Mouse (Mus musculus) cerebellum, adult 2 months (tissue): ENCODE data around the gene Cd160. TPM values are rescaled to one million over a fixed set of nuclear protein-coding genes. Genes with fewer than 3 reads are reported as not detected.

Source experiments
- DNase-seq, 2 experiments: peaks; one replicate each; pipeline ENCODE4 v3.0.0; 2021
- H3K27ac ChIP-seq: fragments of 200-500 bp; 2 replicates; pipeline ENCODE4 v1.5.1; 2012; ENCODE audit warnings: low read length, control low read depth, inconsistent platforms; ENCODE audit not compliant: insufficient read depth
- H3K27me3 ChIP-seq: fragments of 200-500 bp; 2 replicates; pipeline ENCODE4 v1.6.1; 2012; ENCODE audit warnings: inconsistent platforms, mild to moderate bottlenecking, low read length, moderate library complexity; ENCODE audit not compliant: control insufficient read depth, insufficient read depth
- H3K4me1 ChIP-seq: fragments of 200-500 bp; 2 replicates; pipeline ENCODE4 v1.6.1; 2011; ENCODE audit warnings: low read length; ENCODE audit not compliant: control insufficient read depth, insufficient read depth
- H3K4me3 ChIP-seq: fragments of 200-500 bp; replicated peaks from 2 replicates; pipeline ENCODE3; 2011; ENCODE audit warnings: mild to moderate bottlenecking, low read depth, low read length, control low read depth; ENCODE audit not compliant: insufficient read depth
- CTCF ChIP-seq: fragments of 200-500 bp; IDR thresholded peaks from 2 replicates; pipeline ENCODE4 v1.5.1; 2011; ENCODE audit warnings: low read depth, mild to moderate bottlenecking, control low read depth, low read length, moderate library complexity, borderline replicate concordance; ENCODE audit not compliant: insufficient read depth
- POLR2A ChIP-seq: fragments of 200-500 bp; IDR thresholded peaks from 2 replicates; pipeline ENCODE4 v1.6.1; 2011; ENCODE audit warnings: low read length, control low read depth, borderline replicate concordance; ENCODE audit not compliant: insufficient read depth
- WGBS: fragments of 180-500 bp; shearing (Covaris S2); methylation state at CpG from one replicate; pipeline ENCODE4 v1.1.7; 2018; 5-methylcytosine and 5-hydroxymethylcytosine counted together
- polyA plus RNA-seq: library from polyadenylated mRNA; depleted of rRNA; stranded (reverse); fragments of >200 nt; gene quantifications from 2 replicates; pipeline ENCODE4 v1.2.3, GENCODE M21; 2012

Gene Cd160
- polyA plus RNA-seq, 1 experiment = not detected

DNA sequence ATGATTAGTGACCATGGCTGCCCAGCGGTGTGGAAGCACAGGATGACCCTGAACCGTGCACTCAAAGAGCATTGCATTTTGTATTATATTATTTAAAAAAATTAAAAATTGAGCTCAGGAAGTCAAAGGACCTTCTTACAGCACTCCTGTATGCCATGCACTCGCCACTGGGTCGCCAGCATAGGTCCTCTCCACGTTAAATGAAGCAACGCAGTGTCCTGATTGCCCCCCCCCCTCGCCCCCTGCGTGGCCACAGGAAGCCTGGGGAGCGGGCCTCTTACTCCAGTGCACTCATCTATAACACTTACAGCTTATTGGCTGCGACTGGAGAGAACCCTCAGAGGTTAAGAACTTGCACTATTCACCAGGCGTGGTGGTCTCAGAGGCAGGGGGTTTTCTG is 3.9 kb downstream of the Cd160 start:
- no peaks in the 10 kb centered on the region for H3K4me1 ChIP-seq
- TF ChIP-seq POLR2A (no peak), CTCF (no peak)
- no peak for DNase-seq
- H3K27ac ChIP-seq = no peak overlapping the region
- no peak overlapping the region for H3K4me3 ChIP-seq
- WGBS = 36% methylated on average over 11 of the region's 11 CpGs
- H3K27me3 ChIP-seq = no peaks in the 10 kb centered on the region

DNA sequence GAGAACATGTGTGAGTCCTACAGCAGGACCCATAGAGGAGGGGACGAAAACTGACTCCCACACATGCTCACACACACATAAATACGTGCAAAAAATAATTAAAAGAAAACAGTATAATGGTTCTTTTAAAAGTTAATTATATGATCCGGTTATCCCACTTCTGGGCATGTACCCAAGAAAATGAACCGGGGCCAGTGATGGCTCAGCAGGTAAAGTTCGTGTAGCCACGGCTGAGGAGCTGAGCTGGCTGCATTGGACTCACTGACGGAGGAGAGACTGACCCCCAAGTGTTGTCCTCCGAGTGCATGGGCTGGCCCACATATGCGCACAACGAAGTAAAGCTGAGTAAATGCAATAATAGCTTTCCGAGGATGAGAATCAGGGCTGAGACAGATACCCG is 4.5 kb downstream of the Cd160 start:
- H3K27me3 ChIP-seq = no peaks in the 10 kb centered on the region
- DNase-seq = no peak
- 47% methylated on average over 12 of the region's 12 CpGs for WGBS
- no peak overlapping the region for H3K4me3 ChIP-seq
- TF ChIP-seq CTCF (no peak), POLR2A (no peak)
- H3K27ac ChIP-seq = no peak overlapping the region
- H3K4me1 ChIP-seq = no peaks in the 10 kb centered on the region

DNA sequence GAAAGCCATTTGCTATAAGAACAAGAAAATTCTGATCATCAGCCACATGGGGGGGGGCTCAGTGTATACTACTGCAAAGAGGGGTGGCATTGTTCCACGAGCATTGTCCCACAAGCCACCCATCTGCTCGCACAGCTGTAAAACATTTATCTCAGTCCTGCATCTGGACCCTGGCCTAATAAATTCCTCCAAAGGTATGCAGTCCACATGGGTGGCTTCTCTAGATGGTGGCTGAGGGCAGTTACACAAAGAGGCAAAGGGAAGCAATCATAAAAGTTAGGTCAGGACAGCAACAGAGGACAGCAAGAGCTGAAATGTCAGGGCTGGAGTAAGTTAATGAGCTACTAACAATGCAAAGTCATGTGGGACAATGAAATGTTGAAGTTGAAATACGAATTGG is 5.5 kb downstream of the Cd160 start:
- Histone ChIP-seq H3K4me1 (no peaks in the 10 kb centered on the region), H3K27ac (no peak overlapping the region), H3K4me3 (no peak overlapping the region), H3K27me3 (no peaks in the 10 kb centered on the region)
- TF ChIP-seq POLR2A = no peak
- TF ChIP-seq CTCF = no peak
- no peak for DNase-seq
- WGBS = 60% methylated on average over 3 of the region's 3 CpGs

DNA sequence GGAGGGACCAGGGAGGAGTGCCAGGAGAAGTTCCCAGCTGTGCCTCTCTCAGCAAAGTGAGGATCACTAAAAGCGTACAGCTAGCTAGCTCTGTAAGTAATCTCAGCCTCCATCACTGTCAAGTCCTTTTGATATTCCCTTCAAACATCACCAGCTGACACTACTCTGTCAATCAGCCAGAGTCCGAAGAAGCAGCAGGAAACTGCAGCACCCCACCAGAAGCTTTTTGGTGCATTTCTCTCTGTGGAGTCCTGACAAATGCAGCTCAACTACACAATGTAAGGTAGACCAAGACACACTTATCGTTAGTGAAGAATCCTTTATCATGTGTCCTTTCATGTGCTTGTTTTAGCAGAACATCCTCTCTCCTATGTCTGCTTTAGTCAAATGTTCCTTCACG is 7.6 kb downstream of the Cd160 start:
- DNase-seq = no peak
- WGBS = 82% methylated on average over 4 of the region's 4 CpGs
- H3K27ac ChIP-seq = no peak overlapping the region
- H3K4me3 ChIP-seq = no peak overlapping the region
- H3K27me3 ChIP-seq = no peaks in the 10 kb centered on the region
- no peaks in the 10 kb centered on the region for H3K4me1 ChIP-seq
- TF ChIP-seq POLR2A (no peak), CTCF (no peak)

DNA sequence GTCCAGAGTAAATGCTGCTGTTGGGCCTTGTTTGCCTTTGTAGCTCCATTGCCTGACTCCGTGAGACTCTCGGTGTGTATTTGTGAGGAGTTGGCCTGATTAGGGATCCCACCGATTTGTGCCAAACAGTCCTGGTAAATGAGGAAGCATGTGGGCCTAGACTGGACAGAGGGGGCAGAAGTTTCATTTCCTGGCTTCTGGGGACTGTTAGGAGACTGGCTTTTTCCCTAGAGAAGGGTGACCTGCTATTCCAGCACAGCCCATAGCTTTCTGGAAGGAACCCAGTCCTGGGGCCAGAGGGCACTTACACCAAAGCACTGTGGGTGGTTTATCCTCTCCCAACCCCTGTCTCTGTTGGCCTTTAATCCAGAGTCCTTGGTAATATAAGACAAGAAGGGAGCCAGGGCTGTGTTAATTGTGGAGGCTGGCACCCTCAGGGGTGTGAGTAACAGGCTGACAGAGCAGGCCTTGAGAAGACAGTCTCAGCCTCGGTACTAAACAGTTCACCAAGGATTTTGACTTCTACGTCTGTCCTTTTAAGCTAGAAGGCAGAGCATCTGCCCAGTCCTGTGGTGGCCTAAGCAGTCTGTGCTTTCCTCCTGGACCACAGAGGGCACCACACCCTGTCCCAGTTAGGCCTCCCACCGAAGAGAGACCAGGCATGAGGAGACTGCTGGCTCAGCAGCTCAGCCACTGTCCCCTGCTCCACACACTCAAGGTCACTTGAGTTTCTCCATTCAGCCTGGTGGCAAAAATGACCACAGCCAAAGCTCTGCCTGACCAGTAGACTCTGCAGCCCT is 8.8 kb downstream of the Cd160 start:
- H3K27ac ChIP-seq = no peak overlapping the region
- TF ChIP-seq POLR2A (no peak), CTCF (no peak)
- H3K4me1 ChIP-seq = no peaks in the 10 kb centered on the region
- no peaks in the 10 kb centered on the region for H3K27me3 ChIP-seq
- WGBS = 75% methylated on average over 6 of the region's 6 CpGs
- H3K4me3 ChIP-seq = no peak overlapping the region
- DNase-seq = no peak

DNA sequence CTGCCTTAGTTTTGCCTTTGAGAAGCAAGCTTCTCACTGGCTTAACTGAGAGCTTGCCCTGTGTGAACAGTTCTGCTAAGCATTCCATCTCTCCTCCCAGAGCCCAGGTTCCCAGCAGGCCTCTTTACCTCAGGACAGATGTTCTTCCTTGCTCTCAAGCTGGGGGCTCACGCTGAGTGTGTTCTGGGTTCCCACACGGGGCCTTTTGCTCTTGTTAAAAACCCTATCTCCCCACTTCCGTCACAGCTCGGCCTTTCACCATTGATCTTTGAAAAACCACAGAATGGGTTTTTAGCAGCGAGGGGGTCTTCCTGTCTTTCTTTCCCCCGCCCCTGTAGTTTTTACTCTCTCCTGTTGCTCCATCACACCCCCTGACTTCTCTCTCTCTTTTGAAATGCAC is 14.8 kb downstream of the Cd160 start:
- no peaks in the 10 kb centered on the region for H3K4me1 ChIP-seq
- TF ChIP-seq POLR2A (no peak), CTCF (no peak)
- H3K27me3 ChIP-seq = no peaks in the 10 kb centered on the region
- no peak for DNase-seq
- 69% methylated on average over 6 of the region's 6 CpGs for WGBS
- H3K4me3 ChIP-seq = no peak overlapping the region
- no peak overlapping the region for H3K27ac ChIP-seq

DNA sequence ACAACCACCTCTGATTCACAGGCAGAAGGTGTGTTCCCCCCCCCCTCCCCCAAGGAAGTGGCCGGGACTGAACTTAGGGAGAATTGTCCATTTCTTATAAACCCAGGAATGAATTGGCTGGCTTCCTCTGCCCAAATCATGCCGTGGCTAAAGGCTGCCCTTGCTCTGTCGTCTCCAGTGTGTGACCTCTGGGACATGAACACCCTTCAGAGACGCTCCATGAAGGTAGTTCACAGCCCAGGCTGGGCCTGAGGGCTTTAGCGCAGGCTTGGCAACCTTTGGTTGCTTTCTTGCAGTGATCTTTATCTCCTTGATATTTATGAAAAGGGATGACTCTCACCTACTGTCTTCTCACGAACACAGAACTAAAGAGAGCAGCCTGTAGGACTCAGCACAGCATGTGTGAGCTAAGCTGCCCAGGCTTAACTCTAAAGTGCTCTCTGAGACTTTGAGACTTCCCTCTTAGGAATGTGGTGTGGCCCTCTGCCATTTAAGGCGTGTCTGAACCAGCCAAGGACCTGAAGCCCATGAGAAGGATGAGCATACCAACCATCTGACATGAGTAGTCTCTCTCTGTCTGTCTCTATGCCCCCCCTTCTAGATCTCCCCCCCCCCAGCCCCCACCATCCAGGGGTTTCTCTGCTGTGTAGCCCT is 15.4 kb downstream of the Cd160 start:
- no peak for DNase-seq
- Histone ChIP-seq H3K4me1 (no peaks in the 10 kb centered on the region), H3K4me3 (no peak overlapping the region), H3K27me3 (no peaks in the 10 kb centered on the region), H3K27ac (no peak overlapping the region)
- 54% methylated on average over 7 of the region's 7 CpGs for WGBS
- TF ChIP-seq CTCF (no peak), POLR2A (no peak)

DNA sequence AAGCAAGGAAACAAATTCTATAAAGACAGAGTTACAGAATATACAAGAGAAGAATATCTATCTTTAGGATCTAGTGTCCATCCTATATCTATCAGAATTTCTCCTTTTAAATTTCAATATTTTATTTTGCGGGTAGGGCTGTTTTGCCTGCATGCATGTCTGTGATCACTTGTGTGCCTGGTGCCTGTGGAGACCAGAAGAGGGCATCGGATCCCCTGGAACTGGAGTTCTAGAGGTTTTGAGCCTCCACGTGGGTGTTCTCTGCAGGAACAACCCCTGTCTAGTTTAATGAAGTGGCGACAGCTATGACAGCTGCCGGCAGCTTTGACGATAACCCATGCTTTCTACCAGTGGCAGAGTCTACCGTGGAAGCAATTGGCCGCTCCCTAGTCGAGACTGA is 16.0 kb downstream of the Cd160 start:
- Histone ChIP-seq H3K27me3 (no peaks in the 10 kb centered on the region), H3K4me3 (no peak overlapping the region), H3K27ac (no peak overlapping the region), H3K4me1 (no peaks in the 10 kb centered on the region)
- peak in 1 of 2 experiments; percentile 20 for DNase-seq
- peak; percentile 19; the same call in 1 of the 2 replicates for TF ChIP-seq CTCF
- no peak for TF ChIP-seq POLR2A
- WGBS = 12% methylated on average over 9 of the region's 9 CpGs
